Mouse (Mus musculus) hindbrain, embryonic 15.5 days (tissue): ENCODE results near the gene Col24a1. TPM values are rescaled to one million over a fixed set of nuclear protein-coding genes. Genes with fewer than 3 reads are reported as not detected.

Experiments
- ATAC-seq: fragments of 200-750 bp; cut with Nextera tagmentation; 2 replicates; pipeline ENCODE4 v1.8.0; 2017; ENCODE audit warnings: low read depth, moderate number of reproducible peaks, moderate TSS enrichment; ENCODE audit not compliant: low FRiP score
- H3K27ac ChIP-seq: fragments of 300-500 bp; sonication (generic); replicated peaks from 2 replicates; pipeline ENCODE4 v1.5.1; 2015; ENCODE audit warnings: mild to moderate bottlenecking, inconsistent platforms
- H3K27me3 ChIP-seq: fragments of 300-500 bp; sonication (generic); 2 replicates; pipeline ENCODE4 v1.6.1; 2015; ENCODE audit warnings: control low read depth, inconsistent platforms
- H3K36me3 ChIP-seq: fragments of 300-500 bp; sonication (generic); 2 replicates; pipeline ENCODE4 v1.6.1; 2015; ENCODE audit warnings: control low read depth, inconsistent platforms
- H3K4me1 ChIP-seq: fragments of 300-500 bp; sonication (generic); replicated peaks from 2 replicates; pipeline ENCODE4 v1.6.1; 2015; ENCODE audit warnings: control low read depth, inconsistent platforms
- H3K4me2 ChIP-seq: fragments of 300-500 bp; sonication (generic); 2 replicates; pipeline ENCODE4 v1.6.1; 2015; ENCODE audit warnings: moderate library complexity, mild to moderate bottlenecking, inconsistent platforms
- H3K4me3 ChIP-seq: fragments of 300-500 bp; sonication (generic); 2 replicates; pipeline ENCODE4 v1.5.1; 2015; ENCODE audit warnings: mild to moderate bottlenecking, inconsistent platforms
- H3K9ac ChIP-seq: fragments of 300-500 bp; sonication (generic); 2 replicates; pipeline ENCODE4 v1.6.1; 2015; ENCODE audit warnings: inconsistent platforms
- H3K9me3 ChIP-seq: fragments of 300-500 bp; sonication (generic); 2 replicates; pipeline ENCODE4 v1.6.1; 2016; ENCODE audit warnings: control low read depth, inconsistent platforms
- WGBS: fragments of 180-500 bp; shearing (Covaris S2); methylation state at CpG from one replicate; pipeline ENCODE4 v1.1.7; 2015; 5-methylcytosine and 5-hydroxymethylcytosine counted together
- polyA plus RNA-seq: library from polyadenylated mRNA; unstranded; fragments of >200 nt; fragmentation: Nextera tagmentation; extraction: Ambion mirVana; gene quantifications from 2 replicates; pipeline ENCODE4 v1.2.1, GENCODE M21; 2015

Col24a1 gene
- polyA plus RNA-seq, 1 experiment from 2014 or later: 0.82 TPM

- no peak for ATAC-seq
- H3K4me2 ChIP-seq: no peak overlapping the region
- no peaks in the 10 kb centered on the region for H3K27me3 ChIP-seq
- no peaks in the 10 kb centered on the region for H3K36me3 ChIP-seq
- WGBS: 58% methylated on average over 3 of the region's 3 CpGs
- H3K4me1 ChIP-seq: no peaks in the 10 kb centered on the region
- H3K9ac ChIP-seq: no peak overlapping the region
- no peaks in the 10 kb centered on the region for H3K9me3 ChIP-seq
- H3K27ac ChIP-seq: no peak overlapping the region
- no peak overlapping the region for H3K4me3 ChIP-seq
Observed at GRCm38 (mm10) chr3:145365227-145365626, 73.0 kb downstream of the Col24a1 start.

GRCm38 (mm10) chr3:145367176-145367717, 75.0 kb downstream of the Col24a1 start:
- Histone ChIP-seq H3K27ac (no peak overlapping the region), H3K4me1 (no peaks in the 10 kb centered on the region), H3K4me2 (no peak overlapping the region), H3K27me3 (no peaks in the 10 kb centered on the region), H3K9ac (no peak overlapping the region), H3K4me3 (no peak overlapping the region), H3K9me3 (no peaks in the 10 kb centered on the region), H3K36me3 (no peaks in the 10 kb centered on the region)
- 78% methylated on average over 4 of the region's 4 CpGs for WGBS
- ATAC-seq: no peak

- Histone ChIP-seq H3K4me1 (no peaks in the 10 kb centered on the region), H3K27ac (no peak overlapping the region), H3K36me3 (no peaks in the 10 kb centered on the region), H3K27me3 (no peaks in the 10 kb centered on the region), H3K4me2 (no peak overlapping the region), H3K9ac (no peak overlapping the region), H3K9me3 (no peaks in the 10 kb centered on the region), H3K4me3 (no peak overlapping the region)
- ATAC-seq: no peak
- 94% methylated on average over 3 of the region's 3 CpGs for WGBS
Observed at GRCm38 (mm10) chr3:145376298-145376697, 84.0 kb downstream of the Col24a1 start.

GRCm38 (mm10) chr3:145383095-145383494, 90.8 kb downstream of the Col24a1 start:
- Histone ChIP-seq H3K4me2 (no peak overlapping the region), H3K27ac (no peak overlapping the region), H3K36me3 (no peaks in the 10 kb centered on the region), H3K9ac (no peak overlapping the region), H3K27me3 (no peaks in the 10 kb centered on the region), H3K4me1 (no peaks in the 10 kb centered on the region), H3K4me3 (no peak overlapping the region), H3K9me3 (no peaks in the 10 kb centered on the region)
- no peak for ATAC-seq
- WGBS: 87% methylated on average over 13 of the region's 13 CpGs

DNA sequence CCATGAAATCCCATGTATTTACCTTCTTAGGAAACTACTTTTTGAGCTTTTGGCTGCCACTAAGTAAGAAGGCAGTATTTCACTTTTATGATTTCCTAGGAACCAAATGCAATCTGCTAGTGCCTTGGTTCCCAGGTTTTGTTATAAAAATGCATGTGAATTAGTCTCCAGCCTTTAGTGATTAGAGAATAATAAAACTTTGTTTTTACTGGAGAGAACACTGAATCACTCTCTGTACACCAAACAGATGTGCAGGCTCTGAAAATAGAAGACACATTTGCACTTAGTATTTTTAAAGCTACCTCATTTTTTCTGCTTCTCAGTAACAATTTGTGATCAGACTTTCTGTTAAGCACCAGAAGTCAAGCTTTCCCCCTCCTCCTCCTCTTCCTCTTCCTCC, 94.2 kb downstream of the Col24a1 start:
- Histone ChIP-seq H3K9ac (no peak overlapping the region), H3K27ac (no peak overlapping the region), H3K4me3 (no peak overlapping the region), H3K36me3 (no peaks in the 10 kb centered on the region), H3K9me3 (no peaks in the 10 kb centered on the region), H3K4me2 (no peak overlapping the region), H3K4me1 (no peaks in the 10 kb centered on the region), H3K27me3 (no peaks in the 10 kb centered on the region)
- ATAC-seq: no peak

GRCm38 (mm10) chr3:145390681-145391080, 98.4 kb downstream of the Col24a1 start:
- H3K4me1 ChIP-seq: no peaks in the 10 kb centered on the region
- ATAC-seq: no peak
- no peaks in the 10 kb centered on the region for H3K9me3 ChIP-seq
- no peaks in the 10 kb centered on the region for H3K27me3 ChIP-seq
- no peak overlapping the region for H3K27ac ChIP-seq
- H3K36me3 ChIP-seq: no peaks in the 10 kb centered on the region
- no peak overlapping the region for H3K4me2 ChIP-seq
- 92% methylated on average over 4 of the region's 4 CpGs for WGBS
- no peak overlapping the region for H3K4me3 ChIP-seq
- no peak overlapping the region for H3K9ac ChIP-seq

- H3K27ac ChIP-seq: no peak overlapping the region
- 84% methylated on average over 19 of the region's 19 CpGs for WGBS
Observed at GRCm38 (mm10) chr3:145391986-145392659, 99.9 kb downstream of the Col24a1 start.

GRCm38 (mm10) chr3:145399173-145399572, 106.9 kb downstream of the Col24a1 start:
- no peak for ATAC-seq
- 94% methylated on average over 3 of the region's 3 CpGs for WGBS
- Histone ChIP-seq H3K27ac (no peak overlapping the region), H3K36me3 (no peaks in the 10 kb centered on the region), H3K4me1 (no peaks in the 10 kb centered on the region), H3K9ac (no peak overlapping the region), H3K27me3 (no peaks in the 10 kb centered on the region), H3K4me2 (no peak overlapping the region), H3K4me3 (no peak overlapping the region), H3K9me3 (no peaks in the 10 kb centered on the region)

More at GRCm38 (mm10) chr3:145391986-145392659, 99.9 kb downstream of the Col24a1 start:
- H3K9me3 ChIP-seq: no peaks in the 10 kb centered on the region
- no peak overlapping the region for H3K4me3 ChIP-seq
- no peak for ATAC-seq
- no peaks in the 10 kb centered on the region for H3K27me3 ChIP-seq
- no peak overlapping the region for H3K9ac ChIP-seq
- no peak overlapping the region for H3K4me2 ChIP-seq
- H3K4me1 ChIP-seq: no peaks in the 10 kb centered on the region
- no peaks in the 10 kb centered on the region for H3K36me3 ChIP-seq

DNA sequence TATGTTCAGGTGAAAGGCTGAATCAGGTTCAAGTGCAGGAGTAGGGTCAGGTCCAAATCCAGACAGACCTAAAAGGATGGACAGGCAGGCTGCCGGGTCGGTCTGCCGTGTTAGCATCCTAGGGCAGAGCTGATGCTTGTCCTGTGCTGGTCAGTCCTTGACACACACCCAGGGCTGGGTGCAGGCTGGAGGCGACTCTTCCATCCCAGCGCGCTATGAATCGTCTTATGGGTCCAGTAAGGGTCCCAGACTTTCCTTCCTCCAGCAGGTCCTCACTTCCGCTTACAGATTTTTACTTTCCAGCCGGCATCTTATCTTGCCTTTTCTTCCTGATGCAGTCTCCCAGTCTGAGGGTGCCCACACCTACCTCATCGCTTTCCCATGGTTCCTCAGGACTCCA, 110.0 kb downstream of the Col24a1 start:
- H3K4me3 ChIP-seq: peak overlapping the region; percentile 28
- no peaks in the 10 kb centered on the region for H3K4me1 ChIP-seq
- ATAC-seq: no peak
- no peak overlapping the region for H3K27ac ChIP-seq
- H3K9ac ChIP-seq: no peak overlapping the region
- 78% methylated on average over 10 of the region's 10 CpGs for WGBS
- H3K27me3 ChIP-seq: no peaks in the 10 kb centered on the region
- H3K9me3 ChIP-seq: no peaks in the 10 kb centered on the region
- no peaks in the 10 kb centered on the region for H3K36me3 ChIP-seq
- H3K4me2 ChIP-seq: peak overlapping the region; percentile 54

- Histone ChIP-seq H3K36me3 (no peaks in the 10 kb centered on the region), H3K4me3 (peak overlapping the region; percentile 28), H3K9ac (0 out of 2 replicates have a peak overlapping the region, but pooled peaks have one; percentile 5), H3K4me2 (peak overlapping the region; percentile 54), H3K27ac (no peak overlapping the region), H3K27me3 (no peaks in the 10 kb centered on the region), H3K9me3 (no peaks in the 10 kb centered on the region), H3K4me1 (no peaks in the 10 kb centered on the region)
- peak; percentile 73; the same call in 1 of the 2 replicates for ATAC-seq
- WGBS: 41% methylated on average over 6 of the region's 6 CpGs
Observed at GRCm38 (mm10) chr3:145402994-145403393, 110.7 kb downstream of the Col24a1 start.

GRCm38 (mm10) chr3:145408045-145408444, 115.8 kb downstream of the Col24a1 start:
- 71% methylated on average over 3 of the region's 3 CpGs for WGBS
- Histone ChIP-seq H3K9ac (no peak overlapping the region), H3K27ac (no peak overlapping the region), H3K9me3 (no peaks in the 10 kb centered on the region), H3K4me2 (no peak overlapping the region), H3K4me1 (no peaks in the 10 kb centered on the region), H3K36me3 (no peaks in the 10 kb centered on the region), H3K4me3 (no peak overlapping the region), H3K27me3 (no peaks in the 10 kb centered on the region)
- ATAC-seq: no peak

DNA sequence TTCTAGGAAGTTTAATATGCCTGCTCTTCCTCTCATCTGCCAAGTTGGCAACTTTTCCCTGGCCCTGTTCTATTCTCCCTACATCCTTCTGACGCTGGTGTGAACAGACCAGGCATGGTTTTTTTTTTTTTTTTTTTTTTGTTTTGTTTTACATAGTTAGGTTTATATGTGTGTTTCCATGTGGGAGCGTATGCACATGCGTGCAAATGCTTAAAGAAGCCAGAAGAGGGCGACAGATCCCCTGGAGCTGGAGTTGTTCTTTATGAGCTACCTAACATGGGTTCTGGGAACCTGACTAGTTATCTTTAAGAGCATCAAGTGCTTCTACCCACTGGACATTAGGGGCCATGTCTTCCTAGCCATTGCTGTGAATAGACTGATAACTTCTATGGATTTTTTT, 119.9 kb downstream of the Col24a1 start:
- Histone ChIP-seq H3K36me3 (no peaks in the 10 kb centered on the region), H3K27me3 (no peaks in the 10 kb centered on the region), H3K9ac (no peak overlapping the region), H3K4me1 (no peaks in the 10 kb centered on the region), H3K4me2 (no peak overlapping the region), H3K27ac (no peak overlapping the region), H3K4me3 (no peak overlapping the region), H3K9me3 (no peaks in the 10 kb centered on the region)
- ATAC-seq: no peak
- 42% methylated on average over 4 of the region's 4 CpGs for WGBS

DNA sequence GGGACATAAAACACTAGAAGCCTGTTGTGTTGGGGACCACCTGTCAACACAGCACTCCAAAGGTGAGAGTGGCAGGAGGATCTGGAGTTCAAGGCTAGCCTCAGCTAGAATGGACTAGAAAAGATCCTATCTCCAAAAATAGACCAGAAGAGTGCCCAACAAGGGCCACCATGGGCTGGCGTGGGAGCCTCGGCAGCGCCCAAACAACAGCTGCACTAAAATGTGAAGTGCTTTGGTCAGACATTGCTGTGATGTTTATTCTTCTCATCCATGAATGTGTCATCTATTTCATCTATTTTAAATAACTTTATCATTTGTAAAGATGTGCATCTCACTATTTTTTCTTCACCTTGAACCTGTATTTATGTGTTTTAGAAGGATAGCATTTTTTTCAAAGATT, 122.1 kb downstream of the Col24a1 start:
- no peak overlapping the region for H3K9ac ChIP-seq
- 97% methylated on average over 3 of the region's 3 CpGs for WGBS
- H3K36me3 ChIP-seq: no peaks in the 10 kb centered on the region
- no peak overlapping the region for H3K4me3 ChIP-seq
- ATAC-seq: no peak
- H3K4me2 ChIP-seq: no peak overlapping the region
- H3K27ac ChIP-seq: no peak overlapping the region
- no peaks in the 10 kb centered on the region for H3K27me3 ChIP-seq
- H3K4me1 ChIP-seq: no peaks in the 10 kb centered on the region
- no peaks in the 10 kb centered on the region for H3K9me3 ChIP-seq
